Mouse (Mus musculus): ENCODE results near the gene Hspb6.

Gene Hspb6

GRCm38 (mm10) chr7:30586455-30587020 is 34.6 kb downstream of the Hspb6 start:
- DNase-seq (ENCODE audit: low read depth, low spot score), result no peak

GRCm38 (mm10) chr7:30587842-30588667 is 36.1 kb downstream of the Hspb6 start:
- peak; percentile 14 for DNase-seq (ENCODE audit: low read depth, low spot score)

GRCm38 (mm10) chr7:30588676-30589434 is 36.9 kb downstream of the Hspb6 start, which contains the start of gene Kmt2b:
TSS of gene Kmt2b (minus strand) at chr7:30588726.
- peak; percentile 93 for DNase-seq (ENCODE audit: low read depth, low spot score)

- peak; percentile 82 for DNase-seq (ENCODE audit: low read depth, low spot score)
Observed at GRCm38 (mm10) chr7:30589435-30590301, 37.7 kb downstream of the Hspb6 start.

- DNase-seq (ENCODE audit: low read depth, low spot score), result no peak
Observed at GRCm38 (mm10) chr7:30590927-30591604, 39.1 kb downstream of the Hspb6 start.

- DNase-seq (ENCODE audit: low read depth, low spot score), result no peak
Observed at GRCm38 (mm10) chr7:30591605-30591951, 39.6 kb downstream of the Hspb6 start.

- no peak for DNase-seq (ENCODE audit: low read depth, low spot score)
Observed at GRCm38 (mm10) chr7:30592772-30593423, 40.9 kb downstream of the Hspb6 start.

GRCm38 (mm10) chr7:30593579-30594509 is 41.9 kb downstream of the Hspb6 start:
- no peak for DNase-seq (ENCODE audit: low read depth, low spot score)

- no peak for DNase-seq (ENCODE audit: low read depth, low spot score)
Observed at GRCm38 (mm10) chr7:30594510-30595024, 42.6 kb downstream of the Hspb6 start.

- no peak for DNase-seq (ENCODE audit: low read depth, low spot score)
Observed at GRCm38 (mm10) chr7:30596093-30596492, 44.1 kb downstream of the Hspb6 start.

GRCm38 (mm10) chr7:30596811-30597210 is 44.8 kb downstream of the Hspb6 start:
- DNase-seq (ENCODE audit: low read depth, low spot score), result no peak

- no peak for DNase-seq (ENCODE audit: low read depth, low spot score)
Observed at GRCm38 (mm10) chr7:30598786-30599185, 46.8 kb downstream of the Hspb6 start, which contains the start of gene Zbtb32. TSS of gene Zbtb32 (minus strand) at chr7:30598909.

- peak; percentile 83 for DNase-seq (ENCODE audit: low read depth, low spot score)
Observed at GRCm38 (mm10) chr7:30599933-30600353, 48.0 kb downstream of the Hspb6 start.

GRCm38 (mm10) chr7:30600651-30601050 is 48.7 kb downstream of the Hspb6 start:
- no peak for DNase-seq (ENCODE audit: low read depth, low spot score)

GRCm38 (mm10) chr7:30602583-30602982 is 50.6 kb downstream of the Hspb6 start:
- DNase-seq (ENCODE audit: low read depth, low spot score), result no peak

GRCm38 (mm10) chr7:30604424-30604823 is 52.4 kb downstream of the Hspb6 start:
- DNase-seq (ENCODE audit: low read depth, low spot score), result no peak

GRCm38 (mm10) chr7:30604944-30605343 is 53.0 kb downstream of the Hspb6 start:
- DNase-seq (ENCODE audit: low read depth, low spot score), result no peak
